ENCODE assay signal across 26 mouse cellular contexts in genomic region chr2:115318551-115318950, GRCm38 (mm10).
"Had no signal": no experiment of that assay in that cellular context is flagged by ENCODE, and none has a peak within 500 bp of the region (broad histone marks: within the 10 kb centered on the region; RNA-seq: fewer than 3 reads in every experiment).

No protein-coding gene starts in this region.

- H3K36me3 ChIP-seq: heart, embryonic 10.5 days; heart, embryonic 12.5 days; hindbrain, embryonic 10.5 days; hindbrain, embryonic 12.5 days; intestine, embryonic 15.5 days; kidney, embryonic 15.5 days; limb, embryonic 13.5 days had no signal

- DNase-seq: gastrocnemius, adult 2 months; gastrocnemius, postnatal 10 days; gastrocnemius, postnatal 25 days; heart, adult 18-20 months; heart, postnatal 10 days; heart, postnatal 4 days; kidney, adult 18-20 months; kidney, adult 9 months; kidney, postnatal 10 days; kidney, postnatal 25 days; kidney, postnatal 4 days; liver had no signal

- H3K27me3 ChIP-seq: heart, embryonic 12.5 days; hindbrain, embryonic 12.5 days; intestine, embryonic 15.5 days; kidney, embryonic 15.5 days; limb, embryonic 13.5 days had no signal

- H3K4me3 ChIP-seq: gastrocnemius, adult 2 months; heart, embryonic 10.5 days; heart, embryonic 12.5 days; hindbrain, embryonic 10.5 days; hindbrain, embryonic 12.5 days; intestine, embryonic 15.5 days; kidney, embryonic 15.5 days; layer of hippocampus, adult 2 months; left cerebral cortex, adult 2 months; limb, embryonic 13.5 days had no signal

- H3K27ac ChIP-seq: gastrocnemius, adult 2 months; heart, embryonic 10.5 days; hindbrain, embryonic 10.5 days; hindbrain, embryonic 12.5 days; hindbrain, embryonic 14.5 days; intestine, embryonic 15.5 days; kidney, embryonic 15.5 days; layer of hippocampus, adult 2 months; left cerebral cortex, adult 2 months; limb, embryonic 13.5 days had no signal

- H3K9ac ChIP-seq: heart, embryonic 12.5 days; hindbrain, embryonic 12.5 days; hindbrain, embryonic 14.5 days; intestine, embryonic 15.5 days; kidney, embryonic 15.5 days; limb, embryonic 13.5 days had no signal

- H3K4me1 ChIP-seq: heart, embryonic 10.5 days; heart, embryonic 12.5 days; hindbrain, embryonic 10.5 days; hindbrain, embryonic 12.5 days; intestine, embryonic 15.5 days had no signal

- ATAC-seq: hindbrain, embryonic 16.5 days; inflammation-experienced regulatory T-cells, adult 6 months; intestine, embryonic 15.5 days; intestine, postnatal 0 days had no signal

- H3K9me3 ChIP-seq: heart, embryonic 10.5 days; heart, embryonic 12.5 days; hindbrain, embryonic 12.5 days; intestine, embryonic 15.5 days; kidney, embryonic 15.5 days; limb, embryonic 13.5 days had no signal

- H3K4me2 ChIP-seq: heart, embryonic 12.5 days; hindbrain, embryonic 12.5 days; hindbrain, embryonic 14.5 days; intestine, embryonic 15.5 days; kidney, embryonic 15.5 days; limb, embryonic 13.5 days; liver, embryonic 11.5 days had no signal
